Mouse (Mus musculus): ENCODE data around the gene Sod1. TPM values are rescaled to one million over a fixed set of nuclear protein-coding genes. Genes with fewer than 3 reads are reported as not detected.

Sod1 gene
- polyA plus RNA-seq, 1 experiment from 2014 or later, result 1,130 TPM

GRCm38 (mm10) chr16:90252521-90252920, 32.0 kb downstream of the Sod1 start:
- no peaks in the 10 kb centered on the region for H3K9me3 ChIP-seq (ENCODE audit: control insufficient read depth, low read length)
- H3K4me2 ChIP-seq (ENCODE audit: low read depth, low read length), result no peak overlapping the region
- no peak overlapping the region for H3K4me3 ChIP-seq (ENCODE audit: low read depth, low read length)
- ATAC-seq (ENCODE audit: low read depth) (no peak), DNase-seq (ENCODE audit: low spot score) (no peak)
- no peak overlapping the region for H3K9ac ChIP-seq (ENCODE audit: low read depth, low read length)
- no peaks in the 10 kb centered on the region for H3K4me1 ChIP-seq (ENCODE audit: control insufficient read depth, insufficient read depth, low read length)
- no peak overlapping the region for H3K27ac ChIP-seq (replicated peaks; ENCODE audit: low read depth, low read length)
- H3K27me3 ChIP-seq (replicated peaks; ENCODE audit: control insufficient read depth, insufficient read depth, low read length), result no peaks in the 10 kb centered on the region
- peaks cover 94% of the 10 kb centered on the region for H3K36me3 ChIP-seq (ENCODE audit: control insufficient read depth, insufficient read depth, low read length)
- WGBS, result 94% methylated on average over 2 of the region's 2 CpGs

- DNase-seq (ENCODE audit: low spot score), result no peak
Observed at GRCm38 (mm10) chr16:90258950-90259349, 38.4 kb downstream of the Sod1 start.

GRCm38 (mm10) chr16:90259623-90260022, 39.1 kb downstream of the Sod1 start:
- H3K4me1 ChIP-seq (ENCODE audit: control insufficient read depth, insufficient read depth, low read length), result no peaks in the 10 kb centered on the region
- ATAC-seq (ENCODE audit: low read depth) (no peak), DNase-seq (ENCODE audit: low spot score) (no peak)
- H3K27ac ChIP-seq (replicated peaks; ENCODE audit: low read depth, low read length), result no peak overlapping the region
- no peaks in the 10 kb centered on the region for H3K9me3 ChIP-seq (ENCODE audit: control insufficient read depth, low read length)
- no peak overlapping the region for H3K9ac ChIP-seq (ENCODE audit: low read depth, low read length)
- 94% methylated on average over 5 of the region's 5 CpGs for WGBS
- no peak overlapping the region for H3K4me2 ChIP-seq (ENCODE audit: low read depth, low read length)
- no peak overlapping the region for H3K4me3 ChIP-seq (ENCODE audit: low read depth, low read length)
- peaks cover 67% of the 10 kb centered on the region for H3K36me3 ChIP-seq (ENCODE audit: control insufficient read depth, insufficient read depth, low read length)
- no peaks in the 10 kb centered on the region for H3K27me3 ChIP-seq (replicated peaks; ENCODE audit: control insufficient read depth, insufficient read depth, low read length)

More at GRCm38 (mm10) chr16:90258950-90259349, 38.4 kb downstream of the Sod1 start:
- ATAC-seq (ENCODE audit: low read depth), result no peak
- WGBS, result 92% methylated on average over 7 of the region's 7 CpGs
- no peaks in the 10 kb centered on the region for H3K9me3 ChIP-seq (ENCODE audit: control insufficient read depth, low read length)
- H3K27ac ChIP-seq (replicated peaks; ENCODE audit: low read depth, low read length), result no peak overlapping the region
- no peaks in the 10 kb centered on the region for H3K27me3 ChIP-seq (replicated peaks; ENCODE audit: control insufficient read depth, insufficient read depth, low read length)
- no peaks in the 10 kb centered on the region for H3K4me1 ChIP-seq (ENCODE audit: control insufficient read depth, insufficient read depth, low read length)
- no peak overlapping the region for H3K4me3 ChIP-seq (ENCODE audit: low read depth, low read length)
- no peak overlapping the region for H3K4me2 ChIP-seq (ENCODE audit: low read depth, low read length)
- H3K9ac ChIP-seq (ENCODE audit: low read depth, low read length), result no peak overlapping the region
- H3K36me3 ChIP-seq (ENCODE audit: control insufficient read depth, insufficient read depth, low read length), result peaks cover 74% of the 10 kb centered on the region

GRCm38 (mm10) chr16:90260097-90260496, 39.5 kb downstream of the Sod1 start:
- no peak overlapping the region for H3K9ac ChIP-seq (ENCODE audit: low read depth, low read length)
- no peak overlapping the region for H3K4me3 ChIP-seq (ENCODE audit: low read depth, low read length)
- H3K36me3 ChIP-seq (ENCODE audit: control insufficient read depth, insufficient read depth, low read length), result peaks cover 62% of the 10 kb centered on the region
- no peak for DNase-seq (ENCODE audit: low spot score)
- H3K27me3 ChIP-seq (replicated peaks; ENCODE audit: control insufficient read depth, insufficient read depth, low read length), result no peaks in the 10 kb centered on the region
- ATAC-seq (ENCODE audit: low read depth), result no peak
- H3K4me1 ChIP-seq (ENCODE audit: control insufficient read depth, insufficient read depth, low read length), result no peaks in the 10 kb centered on the region
- H3K9me3 ChIP-seq (ENCODE audit: control insufficient read depth, low read length), result no peaks in the 10 kb centered on the region
- no peak overlapping the region for H3K27ac ChIP-seq (replicated peaks; ENCODE audit: low read depth, low read length)
- WGBS, result 91% methylated on average over 4 of the region's 4 CpGs
- H3K4me2 ChIP-seq (ENCODE audit: low read depth, low read length), result no peak overlapping the region

GRCm38 (mm10) chr16:90261791-90262190, 41.2 kb downstream of the Sod1 start:
- Histone ChIP-seq H3K4me2 (ENCODE audit: low read depth, low read length) (no peak overlapping the region), H3K9me3 (ENCODE audit: control insufficient read depth, low read length) (no peaks in the 10 kb centered on the region), H3K4me1 (ENCODE audit: control insufficient read depth, insufficient read depth, low read length) (no peaks in the 10 kb centered on the region), H3K27ac (replicated peaks; ENCODE audit: low read depth, low read length) (no peak overlapping the region), H3K4me3 (ENCODE audit: low read depth, low read length) (no peak overlapping the region), H3K27me3 (replicated peaks; ENCODE audit: control insufficient read depth, insufficient read depth, low read length) (no peaks in the 10 kb centered on the region), H3K9ac (ENCODE audit: low read depth, low read length) (no peak overlapping the region), H3K36me3 (ENCODE audit: control insufficient read depth, insufficient read depth, low read length) (peaks cover 49% of the 10 kb centered on the region)
- no peak for DNase-seq (ENCODE audit: low spot score)
- 97% methylated on average over 2 of the region's 2 CpGs for WGBS
- no peak for ATAC-seq (ENCODE audit: low read depth)

- Histone ChIP-seq H3K4me1 (ENCODE audit: control insufficient read depth, insufficient read depth, low read length) (no peaks in the 10 kb centered on the region), H3K36me3 (ENCODE audit: control insufficient read depth, insufficient read depth, low read length) (peaks cover 30% of the 10 kb centered on the region), H3K4me2 (ENCODE audit: low read depth, low read length) (no peak overlapping the region), H3K27me3 (replicated peaks; ENCODE audit: control insufficient read depth, insufficient read depth, low read length) (no peaks in the 10 kb centered on the region), H3K9ac (ENCODE audit: low read depth, low read length) (no peak overlapping the region), H3K27ac (replicated peaks; ENCODE audit: low read depth, low read length) (no peak overlapping the region), H3K4me3 (ENCODE audit: low read depth, low read length) (no peak overlapping the region), H3K9me3 (ENCODE audit: control insufficient read depth, low read length) (no peaks in the 10 kb centered on the region)
- 84% methylated on average over 5 of the region's 5 CpGs for WGBS
- DNase-seq (ENCODE audit: low spot score) (no peak), ATAC-seq (ENCODE audit: low read depth) (no peak)
Observed at GRCm38 (mm10) chr16:90264021-90264420, 43.5 kb downstream of the Sod1 start.

GRCm38 (mm10) chr16:90265106-90265505, 44.6 kb downstream of the Sod1 start:
- Histone ChIP-seq H3K9me3 (ENCODE audit: control insufficient read depth, low read length) (no peaks in the 10 kb centered on the region), H3K4me1 (ENCODE audit: control insufficient read depth, insufficient read depth, low read length) (no peaks in the 10 kb centered on the region), H3K36me3 (ENCODE audit: control insufficient read depth, insufficient read depth, low read length) (peaks cover 19% of the 10 kb centered on the region), H3K27me3 (replicated peaks; ENCODE audit: control insufficient read depth, insufficient read depth, low read length) (no peaks in the 10 kb centered on the region), H3K27ac (replicated peaks; ENCODE audit: low read depth, low read length) (no peak overlapping the region), H3K4me2 (ENCODE audit: low read depth, low read length) (no peak overlapping the region), H3K4me3 (ENCODE audit: low read depth, low read length) (no peak overlapping the region), H3K9ac (ENCODE audit: low read depth, low read length) (no peak overlapping the region)
- no peak for ATAC-seq (ENCODE audit: low read depth)
- DNase-seq (ENCODE audit: low spot score), result no peak
- 75% methylated on average over 1 of the region's 1 CpGs for WGBS

- Histone ChIP-seq H3K4me3 (ENCODE audit: low read depth, low read length) (no peak overlapping the region), H3K27ac (replicated peaks; ENCODE audit: low read depth, low read length) (no peak overlapping the region), H3K4me1 (ENCODE audit: control insufficient read depth, insufficient read depth, low read length) (no peaks in the 10 kb centered on the region), H3K4me2 (ENCODE audit: low read depth, low read length) (no peak overlapping the region), H3K9ac (ENCODE audit: low read depth, low read length) (no peak overlapping the region), H3K36me3 (ENCODE audit: control insufficient read depth, insufficient read depth, low read length) (peaks cover 4% of the 10 kb centered on the region), H3K27me3 (replicated peaks; ENCODE audit: control insufficient read depth, insufficient read depth, low read length) (no peaks in the 10 kb centered on the region), H3K9me3 (ENCODE audit: control insufficient read depth, low read length) (no peaks in the 10 kb centered on the region)
- DNase-seq (ENCODE audit: low spot score) (peak; percentile 76), ATAC-seq (ENCODE audit: low read depth) (no peak)
- 11% methylated on average over 1 of the region's 1 CpGs for WGBS
Observed at GRCm38 (mm10) chr16:90266581-90266980, 46.0 kb downstream of the Sod1 start.

- Histone ChIP-seq H3K4me3 (ENCODE audit: low read depth, low read length) (no peak overlapping the region), H3K27ac (replicated peaks; ENCODE audit: low read depth, low read length) (no peak overlapping the region), H3K36me3 (ENCODE audit: control insufficient read depth, insufficient read depth, low read length) (0 out of 2 replicates have a peak, but pooled peaks cover 3% of the 10 kb centered on the region), H3K4me2 (ENCODE audit: low read depth, low read length) (no peak overlapping the region), H3K27me3 (replicated peaks; ENCODE audit: control insufficient read depth, insufficient read depth, low read length) (no peaks in the 10 kb centered on the region), H3K9me3 (ENCODE audit: control insufficient read depth, low read length) (no peaks in the 10 kb centered on the region), H3K4me1 (ENCODE audit: control insufficient read depth, insufficient read depth, low read length) (0 out of 2 replicates have a peak, but pooled peaks cover 4% of the 10 kb centered on the region), H3K9ac (ENCODE audit: low read depth, low read length) (no peak overlapping the region)
- no peak for ATAC-seq (ENCODE audit: low read depth)
- WGBS, result 93% methylated on average over 6 of the region's 6 CpGs
- no peak for DNase-seq (ENCODE audit: low spot score)
Observed at GRCm38 (mm10) chr16:90275521-90275920, 55.0 kb downstream of the Sod1 start.
